Mouse (Mus musculus) stomach, embryonic 14.5 days (tissue): ENCODE results near the gene Rpl26. TPM values are rescaled to one million over a fixed set of nuclear protein-coding genes. Genes with fewer than 3 reads are reported as not detected.

Experiments
- ATAC-seq: fragments of 200-750 bp; cut with Nextera tagmentation; 2 replicates; pipeline ENCODE4 v1.8.0; 2017; ENCODE audit warnings: low read depth, moderate TSS enrichment; ENCODE audit not compliant: insufficient number of reproducible peaks, insufficient read depth, low FRiP score
- H3K27ac ChIP-seq: fragments of 300-500 bp; sonication (generic); 2 replicates; pipeline ENCODE4 v1.5.1; 2014; ENCODE audit warnings: mild to moderate bottlenecking, low read length, moderate library complexity, mixed read lengths
- H3K27me3 ChIP-seq: fragments of 300-500 bp; sonication (generic); 2 replicates; pipeline ENCODE4 v1.6.1; 2014; ENCODE audit warnings: low read length, control low read depth, mixed read lengths; ENCODE audit not compliant: control insufficient read depth, insufficient read depth
- H3K36me3 ChIP-seq: fragments of 300-500 bp; sonication (generic); 2 replicates; pipeline ENCODE4 v1.6.1; 2014; ENCODE audit warnings: mild to moderate bottlenecking, control low read depth, low read length, moderate library complexity, mixed read lengths; ENCODE audit not compliant: control insufficient read depth, insufficient read depth
- H3K4me1 ChIP-seq: fragments of 300-500 bp; sonication (generic); 2 replicates; pipeline ENCODE4 v1.6.1; 2014; ENCODE audit warnings: low read length, control low read depth, mixed read lengths; ENCODE audit not compliant: control insufficient read depth, insufficient read depth
- H3K4me2 ChIP-seq: fragments of 300-500 bp; sonication (generic); replicated peaks from 2 replicates; pipeline ENCODE4 v1.6.1; 2014; ENCODE audit warnings: low read depth, low read length, control low read depth
- H3K4me3 ChIP-seq: fragments of 300-500 bp; sonication (generic); 2 replicates; pipeline ENCODE4 v1.5.1; 2014; ENCODE audit warnings: low read depth, low read length, control low read depth
- H3K9ac ChIP-seq: fragments of 300-500 bp; sonication (generic); replicated peaks from 2 replicates; pipeline ENCODE4 v1.6.1; 2014; ENCODE audit warnings: low read depth, mild to moderate bottlenecking, control low read depth, low read length, moderate library complexity, mixed read lengths
- H3K9me3 ChIP-seq: fragments of 300-500 bp; sonication (generic); 2 replicates; pipeline ENCODE4 v1.6.1; 2016; ENCODE audit warnings: low read depth, low read length, control low read depth; ENCODE audit not compliant: control insufficient read depth
- WGBS: fragments of 180-500 bp; shearing (Covaris S2); extraction: QIAGEN DNeasy Blood & Tissue Kit; methylation state at CpG from one replicate; pipeline ENCODE4 v1.1.7; 2014; 5-methylcytosine and 5-hydroxymethylcytosine counted together
- polyA plus RNA-seq: library from polyadenylated mRNA; unstranded; fragments of >200 nt; fragmentation: Nextera tagmentation; extraction: Ambion mirVana; gene quantifications from 2 replicates; pipeline ENCODE4 v1.2.1, GENCODE M21; 2014

Rpl26 gene
- polyA plus RNA-seq, 1 experiment from 2014 or later = 1,288 TPM

- H3K27ac ChIP-seq = no peak overlapping the region
- H3K4me3 ChIP-seq = no peak overlapping the region
- no peak overlapping the region for H3K9ac ChIP-seq
- WGBS = 22% methylated on average over 14 of the region's 14 CpGs
- no peaks in the 10 kb centered on the region for H3K36me3 ChIP-seq
- no peak overlapping the region for H3K4me2 ChIP-seq
- no peaks in the 10 kb centered on the region for H3K27me3 ChIP-seq
- ATAC-seq = no peak
- H3K9me3 ChIP-seq = no peaks in the 10 kb centered on the region
- no peaks in the 10 kb centered on the region for H3K4me1 ChIP-seq
These were observed 19.3 kb upstream of the Rpl26 start for GRCm38 (mm10) chr11:68882107-68882506.

DNA sequence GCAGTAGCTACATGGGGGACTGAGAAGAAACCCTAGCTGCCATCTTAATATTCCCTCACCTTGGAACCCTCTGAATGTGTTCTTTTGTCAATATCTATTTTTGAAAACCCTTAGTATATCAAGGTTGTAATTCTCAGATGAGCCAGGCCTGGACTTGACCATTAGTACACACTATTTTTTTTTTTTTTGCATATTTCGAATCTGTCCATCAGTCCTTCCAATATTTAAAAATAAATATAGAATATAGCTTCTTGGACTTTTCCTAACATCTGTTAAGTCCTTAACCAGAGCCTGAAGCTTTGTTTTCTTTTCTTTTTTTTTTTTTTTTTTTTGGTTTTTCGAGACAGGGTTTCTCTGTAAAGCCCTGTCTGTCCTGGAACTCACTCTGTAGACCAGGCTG lies 17.5 kb upstream of the Rpl26 start:
- H3K9me3 ChIP-seq = no peaks in the 10 kb centered on the region
- no peak for ATAC-seq
- H3K27ac ChIP-seq = no peak overlapping the region
- no peak overlapping the region for H3K4me3 ChIP-seq
- H3K36me3 ChIP-seq = no peaks in the 10 kb centered on the region
- no peaks in the 10 kb centered on the region for H3K4me1 ChIP-seq
- no peak overlapping the region for H3K9ac ChIP-seq
- H3K4me2 ChIP-seq = no peak overlapping the region
- 83% methylated on average over 2 of the region's 2 CpGs for WGBS
- no peaks in the 10 kb centered on the region for H3K27me3 ChIP-seq

DNA sequence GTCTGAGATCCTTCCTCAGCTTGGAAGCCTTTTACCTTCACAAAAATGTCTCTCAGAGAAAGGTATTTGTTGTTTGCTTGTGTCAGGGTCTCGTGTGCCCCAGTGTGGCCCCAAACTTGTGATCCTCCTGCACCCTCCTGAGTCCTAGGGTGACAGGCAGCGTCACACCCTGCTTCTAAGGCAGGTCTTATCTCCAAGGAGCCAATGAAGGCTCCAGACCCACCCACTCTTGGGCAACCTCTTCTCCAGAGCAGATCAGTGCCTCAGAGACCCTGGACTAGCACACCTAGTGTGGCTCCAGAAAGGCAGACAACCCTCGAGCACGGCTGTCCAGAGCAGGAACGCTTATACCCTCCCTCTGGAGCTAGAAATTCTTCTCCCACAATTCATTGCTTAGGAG lies 17.0 kb upstream of the Rpl26 start:
- WGBS = 67% methylated on average over 5 of the region's 5 CpGs
- ATAC-seq = no peak

DNA sequence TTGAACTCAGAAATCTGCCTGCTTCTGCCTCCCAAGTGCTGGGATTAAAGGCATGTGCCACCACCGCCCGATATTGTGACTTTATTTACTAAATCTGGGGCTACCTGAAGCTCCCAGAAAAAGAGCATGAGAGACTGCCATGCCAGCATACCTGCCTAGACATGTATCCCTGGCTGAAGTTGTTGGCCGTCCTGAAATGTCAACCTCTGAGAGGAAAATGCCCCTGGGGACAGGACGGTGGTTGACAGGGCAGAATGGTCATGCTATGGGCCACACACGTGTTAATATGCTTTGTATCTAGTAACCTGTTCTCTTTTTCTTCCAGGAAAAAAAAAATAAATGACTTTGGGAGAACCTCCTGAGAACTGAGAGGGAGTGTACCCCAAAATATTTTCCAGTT lies 15.3 kb upstream of the Rpl26 start:
- Histone ChIP-seq H3K9ac (no peak overlapping the region), H3K27ac (no peak overlapping the region), H3K4me2 (no peak overlapping the region), H3K27me3 (no peaks in the 10 kb centered on the region), H3K9me3 (no peaks in the 10 kb centered on the region), H3K4me1 (no peaks in the 10 kb centered on the region), H3K36me3 (no peaks in the 10 kb centered on the region), H3K4me3 (no peak overlapping the region)
- no peak for ATAC-seq
- WGBS = 81% methylated on average over 5 of the region's 5 CpGs

More for the DNA sequence above, 17.0 kb upstream of the Rpl26 start:
- no peaks in the 10 kb centered on the region for H3K4me1 ChIP-seq
- H3K9me3 ChIP-seq = no peaks in the 10 kb centered on the region
- no peak overlapping the region for H3K4me3 ChIP-seq
- H3K27me3 ChIP-seq = no peaks in the 10 kb centered on the region
- H3K36me3 ChIP-seq = no peaks in the 10 kb centered on the region
- no peak overlapping the region for H3K27ac ChIP-seq
- H3K4me2 ChIP-seq = no peak overlapping the region
- no peak overlapping the region for H3K9ac ChIP-seq

- no peak for ATAC-seq
- no peak within 1 kb of the TSS for H3K27ac ChIP-seq
- no peaks in the 10 kb centered on the region for H3K9me3 ChIP-seq
- no peak within 1 kb of the TSS for H3K9ac ChIP-seq
- H3K4me3 ChIP-seq = no peak within 1 kb of the TSS
- H3K27me3 ChIP-seq = no peaks in the 10 kb centered on the region
- WGBS = 33% methylated on average over 6 of the region's 6 CpGs
- H3K4me2 ChIP-seq = no peak within 1 kb of the TSS
- no peaks in the 10 kb centered on the region for H3K36me3 ChIP-seq
- no peaks in the 10 kb centered on the region for H3K4me1 ChIP-seq
These were observed 13.1 kb upstream of the Rpl26 start, which contains the start of gene Rnf222 for GRCm38 (mm10) chr11:68888253-68888652. TSS of gene Rnf222 (plus strand) at chr11:68888553.

DNA sequence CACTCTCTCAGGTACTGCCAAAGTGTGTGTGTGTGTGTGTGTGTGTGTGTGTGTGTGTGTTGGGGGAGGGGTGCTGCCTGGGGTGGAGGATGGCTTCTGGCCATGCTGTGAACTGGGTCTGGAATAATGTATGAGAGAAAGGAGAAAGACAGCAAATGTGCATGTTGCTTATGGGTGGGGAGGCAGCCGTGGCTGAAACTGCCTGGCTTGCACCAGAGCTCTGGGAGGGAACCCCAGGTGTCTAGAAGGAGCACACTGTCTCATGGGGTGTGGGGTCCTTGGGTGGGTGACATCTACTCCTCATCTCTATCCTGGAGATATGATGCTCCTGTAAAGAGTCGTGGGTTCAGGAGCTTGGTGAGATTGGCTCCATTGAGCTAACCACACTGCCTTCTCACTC lies 12.7 kb upstream of the Rpl26 start:
- no peak overlapping the region for H3K4me3 ChIP-seq
- 69% methylated on average over 2 of the region's 2 CpGs for WGBS
- H3K4me2 ChIP-seq = no peak overlapping the region
- ATAC-seq = no peak
- no peaks in the 10 kb centered on the region for H3K4me1 ChIP-seq
- H3K27me3 ChIP-seq = no peaks in the 10 kb centered on the region
- no peak overlapping the region for H3K27ac ChIP-seq
- H3K9me3 ChIP-seq = no peaks in the 10 kb centered on the region
- H3K36me3 ChIP-seq = no peaks in the 10 kb centered on the region
- no peak overlapping the region for H3K9ac ChIP-seq

- H3K36me3 ChIP-seq = no peaks in the 10 kb centered on the region
- H3K27me3 ChIP-seq = no peaks in the 10 kb centered on the region
- H3K9ac ChIP-seq = no peak overlapping the region
- H3K4me1 ChIP-seq = no peaks in the 10 kb centered on the region
- H3K4me2 ChIP-seq = no peak overlapping the region
- WGBS = 30% methylated on average over 2 of the region's 2 CpGs
- no peaks in the 10 kb centered on the region for H3K9me3 ChIP-seq
- H3K27ac ChIP-seq = no peak overlapping the region
- H3K4me3 ChIP-seq = no peak overlapping the region
- no peak for ATAC-seq
These were observed 10.8 kb upstream of the Rpl26 start for GRCm38 (mm10) chr11:68890625-68891024.

GRCm38 (mm10) chr11:68891823-68892222 lies 9.6 kb upstream of the Rpl26 start:
- 66% methylated on average over 5 of the region's 5 CpGs for WGBS
- Histone ChIP-seq H3K4me3 (no peak overlapping the region), H3K4me2 (no peak overlapping the region), H3K9ac (no peak overlapping the region), H3K4me1 (no peaks in the 10 kb centered on the region), H3K27ac (no peak overlapping the region), H3K27me3 (no peaks in the 10 kb centered on the region), H3K9me3 (no peaks in the 10 kb centered on the region), H3K36me3 (no peaks in the 10 kb centered on the region)
- ATAC-seq = no peak

DNA sequence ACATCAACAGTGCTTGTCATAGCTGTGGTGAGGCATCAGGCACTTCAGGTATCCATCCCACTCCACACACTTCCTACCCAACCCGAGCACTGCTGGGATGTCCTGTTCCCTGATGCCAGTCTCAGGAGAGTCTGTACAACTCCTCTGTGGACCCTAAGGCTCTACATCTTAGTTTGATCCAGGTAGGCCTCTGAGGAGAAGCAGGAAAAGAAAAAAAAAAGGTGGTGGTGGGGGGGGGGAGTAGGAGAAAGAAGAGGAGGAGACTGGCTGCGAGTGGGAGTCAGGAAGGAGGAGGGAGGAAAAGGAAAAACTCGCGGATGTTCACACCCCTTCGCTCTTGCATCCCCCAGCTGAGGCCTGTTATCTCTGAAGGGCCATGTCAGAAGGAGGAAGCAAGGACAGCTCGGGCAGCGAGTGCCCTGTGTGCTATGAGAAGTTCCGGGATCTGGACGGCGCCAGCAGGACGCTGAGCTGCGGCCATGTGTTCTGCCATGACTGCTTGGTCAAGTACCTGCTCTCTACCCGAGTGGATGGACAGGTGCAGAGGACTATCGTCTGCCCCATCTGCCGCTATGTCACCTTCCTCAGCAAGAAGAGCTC lies 9.1 kb upstream of the Rpl26 start:
- H3K36me3 ChIP-seq = no peaks in the 10 kb centered on the region
- no peak for ATAC-seq

More for the DNA sequence above, 9.1 kb upstream of the Rpl26 start:
- Histone ChIP-seq H3K4me1 (no peaks in the 10 kb centered on the region), H3K27ac (no peak overlapping the region), H3K4me2 (no peak overlapping the region), H3K9me3 (no peaks in the 10 kb centered on the region), H3K4me3 (no peak overlapping the region), H3K9ac (no peak overlapping the region), H3K27me3 (no peaks in the 10 kb centered on the region)
- 57% methylated on average over 15 of the region's 15 CpGs for WGBS
